Mouse (Mus musculus) lung, postnatal 36 days (tissue): ENCODE measurements around the gene Loxl1.
"Not testable (repeated sequence)": the region's sequence is repeated elsewhere in the genome, so short reads cannot be mapped to it uniquely, and the experiment has no call there.

Experiments used
- DNase-seq: peaks from one replicate; pipeline ENCODE4 v3.0.0; 2022; ENCODE audit warnings: mixed read lengths

The Loxl1 gene

DNA sequence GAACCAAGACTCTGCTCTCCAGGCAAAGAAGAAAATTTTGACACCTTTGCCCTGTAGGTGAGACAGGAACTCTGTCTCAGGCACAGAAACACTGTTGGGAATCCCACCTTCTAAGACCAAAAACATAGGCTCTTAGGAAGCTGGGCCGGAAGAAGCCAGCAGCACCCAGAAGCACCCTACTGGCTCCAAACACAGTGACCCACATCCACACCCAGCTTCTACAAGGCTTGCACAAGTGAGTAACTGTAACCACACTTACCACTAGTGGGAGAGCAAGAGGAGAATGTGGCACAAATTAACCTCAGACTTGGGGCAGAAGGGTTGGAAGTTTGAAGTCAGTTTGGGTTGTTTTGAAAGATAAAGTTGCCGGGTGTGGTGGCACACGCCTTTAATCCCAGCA is 37.2 kb downstream of the Loxl1 start:
- DNase-seq = no peak

DNA sequence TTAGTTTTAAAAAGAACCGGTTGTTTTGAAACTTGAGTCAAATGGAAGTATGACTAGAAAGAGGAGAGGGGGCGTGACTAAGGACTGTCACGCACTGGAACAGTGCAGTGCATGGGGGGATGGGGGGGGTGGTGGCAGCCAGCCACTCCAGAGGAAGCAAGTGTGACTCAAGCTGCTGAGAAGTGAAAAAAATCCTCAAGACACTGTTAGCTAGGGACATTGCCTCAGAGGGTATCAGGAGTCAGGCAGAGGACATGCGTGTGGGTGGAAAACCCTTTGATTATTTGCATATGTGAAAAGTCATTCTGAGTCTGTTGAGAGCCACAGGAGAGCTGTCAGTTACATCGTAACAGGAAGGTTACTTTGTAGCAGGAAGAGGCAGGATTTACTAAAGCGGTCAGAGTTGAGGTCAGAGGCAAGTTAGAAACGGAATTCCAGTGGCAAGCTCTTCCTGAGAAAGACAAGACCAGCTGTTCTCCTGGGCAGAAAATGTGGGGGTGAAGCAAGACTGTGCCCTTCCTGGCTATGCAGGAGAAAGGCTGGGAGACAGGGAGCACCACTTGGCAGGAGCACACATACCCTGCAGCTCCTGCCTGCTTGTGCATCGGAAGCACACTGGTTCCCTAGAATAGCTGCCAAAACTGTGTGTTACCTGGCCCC is 37.7 kb downstream of the Loxl1 start:
- DNase-seq = peak; percentile 77

DNA sequence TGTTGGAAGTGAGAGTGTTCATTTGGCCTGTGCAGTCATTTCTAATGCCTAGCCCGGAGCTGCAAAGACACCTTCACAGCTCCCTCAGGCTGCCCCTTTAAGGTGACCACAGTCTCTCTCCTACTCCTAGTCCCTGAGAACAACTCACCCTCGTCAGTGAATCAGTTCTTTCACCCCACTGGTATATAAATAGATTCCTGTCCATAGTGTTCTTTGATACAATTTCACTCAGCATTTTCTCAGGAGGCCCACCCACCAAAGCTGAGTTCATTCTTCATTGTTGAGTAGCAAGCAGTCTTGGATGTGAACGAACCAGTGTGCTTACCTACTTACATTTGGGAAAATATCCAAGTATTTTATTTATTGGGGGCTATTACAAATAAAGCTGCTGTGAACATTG is 38.4 kb downstream of the Loxl1 start:
- DNase-seq = no peak

DNA sequence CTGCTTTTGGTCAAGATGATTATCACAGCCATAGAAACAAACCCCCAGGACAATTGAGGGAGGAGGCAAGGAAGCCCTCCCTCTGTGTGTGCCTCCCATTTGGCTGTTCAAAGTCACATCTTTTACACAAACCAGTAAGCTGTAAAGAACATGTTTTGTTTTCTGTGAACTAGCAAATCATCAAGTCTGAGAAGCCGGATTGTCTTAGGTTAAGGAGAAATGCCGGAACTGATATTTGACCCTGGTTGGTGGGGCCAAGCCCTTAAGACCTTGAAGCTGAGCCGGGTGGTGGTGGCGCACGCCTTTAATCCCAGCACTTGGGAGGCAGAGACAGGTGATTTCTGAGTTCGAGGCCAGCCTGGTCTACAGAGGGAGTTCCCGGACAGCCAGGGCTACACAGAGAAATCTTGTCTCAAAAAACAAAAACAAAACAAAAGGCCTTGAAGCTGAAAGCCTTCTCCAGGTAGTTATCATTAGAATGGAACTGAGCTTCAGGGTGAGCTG is 38.8 kb downstream of the Loxl1 start:
- DNase-seq = peak; percentile 31

DNA sequence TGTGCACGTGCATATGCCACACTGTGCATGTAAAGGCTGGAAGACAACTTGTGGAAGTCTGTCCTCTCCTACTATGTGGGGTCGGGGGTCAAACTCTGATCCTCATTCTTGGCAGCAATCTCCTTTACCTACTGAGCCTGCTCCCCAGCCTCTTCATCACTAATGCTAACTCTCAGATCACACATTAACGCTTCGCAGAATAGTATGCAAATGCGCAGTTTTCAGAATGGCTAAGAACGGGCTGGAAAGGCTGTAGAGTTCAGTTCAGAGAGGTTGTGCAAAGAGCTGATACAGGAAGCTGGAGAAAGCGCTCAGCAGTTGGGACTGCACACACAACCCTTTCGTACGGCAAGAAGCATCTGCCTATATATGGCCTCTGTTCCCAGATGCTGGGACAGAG is 40.1 kb downstream of the Loxl1 start:
- no peak for DNase-seq

DNA sequence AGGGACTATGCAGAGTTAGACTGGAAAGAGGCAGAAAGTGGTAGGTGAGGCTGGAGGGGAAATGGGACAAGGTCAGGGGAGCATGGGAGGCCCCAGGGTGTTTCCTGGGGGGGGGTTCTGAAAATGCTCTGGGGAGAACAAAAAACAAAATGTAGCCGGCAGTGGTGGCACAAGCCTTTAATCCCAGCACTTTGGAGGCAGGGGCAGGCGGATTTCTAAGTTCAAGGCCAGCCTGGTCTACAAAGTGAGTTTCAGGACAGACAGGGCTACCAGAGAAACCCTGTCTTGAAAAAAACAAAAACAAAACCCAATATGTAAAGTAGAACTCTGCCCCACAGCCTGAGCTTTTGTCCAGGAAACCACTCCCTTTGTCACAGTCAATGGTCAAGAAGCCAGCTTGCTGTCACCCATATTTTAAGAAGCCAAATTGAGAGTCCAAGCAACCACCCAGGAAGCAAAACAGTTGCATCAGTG is 40.9 kb downstream of the Loxl1 start:
- peak; percentile 60 for DNase-seq

DNA sequence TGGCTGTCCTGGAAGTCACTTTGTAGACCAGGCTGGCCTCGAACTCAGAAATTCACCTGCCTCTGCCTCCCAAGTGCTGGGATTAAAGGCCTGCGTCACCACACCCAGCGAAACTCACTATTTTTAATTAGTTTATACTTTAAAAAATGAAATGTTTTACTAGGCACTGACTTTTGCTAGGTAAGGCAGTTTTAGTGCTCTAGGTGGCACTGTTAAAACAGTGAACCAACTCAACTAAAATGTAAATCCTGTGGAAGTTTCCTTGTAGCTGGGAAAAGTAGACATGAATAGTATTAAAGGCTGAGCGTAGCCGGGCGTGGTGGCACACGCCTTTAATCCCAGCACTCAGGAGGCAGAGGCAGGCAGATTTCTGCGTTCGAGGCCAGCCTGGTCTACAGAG is 41.4 kb downstream of the Loxl1 start:
- not testable (repeated sequence) for DNase-seq

DNA sequence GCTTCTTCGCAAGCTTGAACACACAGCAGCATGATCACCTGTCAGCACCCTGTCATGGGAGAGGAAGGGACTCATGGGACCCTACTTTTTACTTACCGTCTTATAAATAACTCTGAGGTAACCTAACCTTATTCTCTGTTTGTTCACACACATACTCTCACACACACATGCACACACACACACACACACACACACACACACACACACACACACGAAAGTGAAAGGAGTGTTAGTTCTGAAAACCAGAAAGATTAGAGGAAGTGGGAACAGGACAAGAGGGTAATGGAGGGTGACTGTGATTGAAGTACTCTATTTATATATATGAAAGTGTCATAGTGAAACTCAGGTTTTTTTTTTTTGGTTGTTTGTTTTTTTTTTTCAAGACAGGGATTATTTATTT is 41.9 kb downstream of the Loxl1 start:
- peak; percentile 69 for DNase-seq

DNA sequence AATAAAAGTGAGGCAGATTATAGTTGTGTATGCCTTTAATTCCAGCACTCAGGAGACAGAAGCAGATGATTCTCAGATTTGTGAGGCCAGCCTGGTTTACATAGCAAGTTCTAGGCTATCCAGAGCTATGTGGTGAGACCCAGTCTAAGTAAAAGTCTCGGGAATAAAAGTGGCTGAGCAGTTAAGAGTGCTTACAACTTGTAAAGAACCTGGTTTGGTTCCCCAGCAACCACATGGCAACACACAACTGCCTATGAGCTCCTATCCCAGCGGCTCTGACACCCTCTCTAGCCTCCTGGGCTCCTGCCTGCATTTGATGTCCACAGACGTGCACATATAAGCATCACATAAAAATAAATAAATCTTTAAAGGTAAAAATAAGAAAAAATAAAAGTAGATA is 42.9 kb downstream of the Loxl1 start:
- DNase-seq = no peak

DNA sequence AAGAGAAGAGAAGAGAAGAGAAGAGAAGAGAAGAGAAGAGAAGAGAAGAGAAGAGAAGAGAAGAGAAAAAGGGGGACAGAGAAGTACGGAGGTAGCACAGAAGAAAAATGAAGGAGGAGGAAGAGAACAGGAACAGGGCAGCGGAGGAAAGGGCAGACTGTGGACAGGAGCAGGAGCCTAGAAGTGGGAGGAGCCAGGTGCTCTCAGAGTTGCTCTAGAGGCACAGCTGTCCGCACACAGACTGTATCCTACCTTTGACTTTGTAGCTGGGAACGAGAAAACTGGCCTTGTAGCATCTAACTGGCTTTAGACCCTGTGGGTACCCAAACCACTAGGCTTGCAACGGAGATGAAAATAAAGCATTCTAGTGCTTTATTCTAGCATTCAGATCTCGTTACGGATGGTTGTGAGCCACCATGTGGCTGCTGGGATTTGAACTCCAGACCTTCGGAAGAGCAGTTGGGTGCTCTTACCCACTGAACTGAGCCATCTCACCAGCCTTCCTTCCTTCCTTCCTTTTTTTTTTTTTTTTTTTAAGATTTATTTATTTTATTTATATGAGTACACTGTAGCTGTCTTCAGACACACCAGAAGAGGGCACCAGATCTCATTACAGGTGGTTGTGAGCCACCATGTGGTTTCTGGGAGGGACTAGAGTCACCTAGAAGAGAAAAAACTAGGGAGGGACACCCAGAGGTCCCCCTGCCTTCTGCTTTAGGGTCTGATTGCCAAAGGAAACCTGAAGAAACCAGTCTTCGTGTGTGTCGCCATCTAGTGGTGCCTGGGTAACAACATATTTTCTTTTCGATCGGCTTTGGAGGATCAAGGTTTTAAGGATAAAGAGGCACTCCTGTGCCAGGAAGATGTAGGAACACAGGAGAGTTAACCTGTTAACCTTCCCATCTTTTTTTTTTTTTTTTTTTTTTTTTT is 44.3 kb downstream of the Loxl1 start:
- peak; percentile 85 for DNase-seq

DNA sequence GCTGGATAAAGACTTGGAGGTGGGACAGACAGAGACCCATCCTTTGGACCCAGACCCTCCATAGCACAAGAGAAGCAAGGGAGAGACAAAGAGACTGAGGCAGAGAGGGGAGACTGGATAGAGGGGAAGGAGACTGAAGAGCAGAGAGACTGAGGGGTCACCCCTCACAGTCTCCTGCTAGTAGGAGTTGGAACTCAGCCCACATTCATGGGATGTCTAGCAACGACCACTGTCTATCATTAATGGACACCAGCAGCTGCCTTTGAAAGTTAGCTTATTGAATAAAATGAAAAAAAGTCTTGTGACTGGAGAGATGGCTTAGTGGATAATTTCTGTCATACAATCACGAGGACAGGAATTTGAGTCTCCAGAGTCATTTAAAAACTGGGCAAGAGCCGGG is 45.9 kb downstream of the Loxl1 start:
- DNase-seq = no peak

DNA sequence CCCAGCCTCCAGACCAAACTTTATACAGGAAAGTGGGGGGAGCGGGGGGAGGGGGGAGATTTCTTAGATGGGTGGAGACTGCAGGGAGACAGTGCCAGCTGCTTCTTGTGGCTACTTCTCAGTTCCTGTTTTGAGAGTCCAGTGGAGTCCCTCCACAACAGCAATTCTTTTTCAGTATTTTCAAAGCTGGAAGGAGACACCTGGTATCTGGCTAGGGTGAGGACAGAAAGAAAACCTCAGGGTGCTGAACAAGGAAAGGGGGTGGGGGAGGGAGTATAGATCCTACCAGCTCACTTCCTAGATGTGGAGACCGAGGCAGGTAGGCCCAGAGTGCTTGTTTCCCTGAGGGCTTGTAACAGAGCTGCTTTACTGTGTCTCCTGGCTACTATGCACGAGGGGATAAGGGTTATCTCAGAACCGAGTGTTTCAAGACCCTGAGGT is 46.4 kb downstream of the Loxl1 start:
- DNase-seq = peak; percentile 61

DNA sequence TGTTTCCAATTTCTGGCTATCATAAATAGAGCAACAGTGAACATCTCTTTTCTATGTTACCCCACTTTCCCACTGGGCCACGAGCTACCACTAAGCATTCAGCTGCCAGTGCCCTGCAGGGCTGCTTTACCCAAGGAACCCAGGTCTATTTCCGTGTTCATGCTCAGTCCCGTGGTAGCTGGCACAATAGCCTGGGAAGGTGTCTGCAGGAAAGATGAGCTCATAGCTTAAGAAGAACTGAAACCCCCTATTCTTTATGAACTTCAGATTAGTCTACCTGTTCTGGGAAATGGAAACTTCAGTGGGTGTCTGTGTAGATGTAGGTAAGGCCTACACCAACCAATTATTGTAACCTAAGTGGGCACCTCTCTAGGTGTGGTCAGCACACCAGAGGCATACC is 47.6 kb downstream of the Loxl1 start:
- DNase-seq = no peak

DNA sequence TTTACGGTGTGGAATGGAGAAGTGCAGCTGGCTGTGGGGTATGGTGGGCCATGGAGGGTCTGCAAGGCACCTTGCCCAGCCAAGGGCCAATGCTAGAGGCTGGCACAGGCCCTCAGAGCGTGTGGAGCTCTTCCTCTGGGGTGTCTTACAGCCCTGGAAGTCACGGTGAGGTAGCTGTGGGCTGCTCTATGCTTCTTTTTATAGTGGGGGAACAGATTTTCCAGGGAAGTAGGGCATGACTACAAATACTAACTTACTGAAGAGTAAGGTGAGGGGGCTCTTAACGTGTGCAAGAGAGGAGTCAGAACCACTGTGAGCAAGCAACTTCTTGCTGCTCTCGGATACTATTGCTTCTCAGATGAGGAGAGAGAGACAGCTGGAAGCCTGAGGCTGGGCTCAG is 50.5 kb downstream of the Loxl1 start:
- DNase-seq = no peak

DNA sequence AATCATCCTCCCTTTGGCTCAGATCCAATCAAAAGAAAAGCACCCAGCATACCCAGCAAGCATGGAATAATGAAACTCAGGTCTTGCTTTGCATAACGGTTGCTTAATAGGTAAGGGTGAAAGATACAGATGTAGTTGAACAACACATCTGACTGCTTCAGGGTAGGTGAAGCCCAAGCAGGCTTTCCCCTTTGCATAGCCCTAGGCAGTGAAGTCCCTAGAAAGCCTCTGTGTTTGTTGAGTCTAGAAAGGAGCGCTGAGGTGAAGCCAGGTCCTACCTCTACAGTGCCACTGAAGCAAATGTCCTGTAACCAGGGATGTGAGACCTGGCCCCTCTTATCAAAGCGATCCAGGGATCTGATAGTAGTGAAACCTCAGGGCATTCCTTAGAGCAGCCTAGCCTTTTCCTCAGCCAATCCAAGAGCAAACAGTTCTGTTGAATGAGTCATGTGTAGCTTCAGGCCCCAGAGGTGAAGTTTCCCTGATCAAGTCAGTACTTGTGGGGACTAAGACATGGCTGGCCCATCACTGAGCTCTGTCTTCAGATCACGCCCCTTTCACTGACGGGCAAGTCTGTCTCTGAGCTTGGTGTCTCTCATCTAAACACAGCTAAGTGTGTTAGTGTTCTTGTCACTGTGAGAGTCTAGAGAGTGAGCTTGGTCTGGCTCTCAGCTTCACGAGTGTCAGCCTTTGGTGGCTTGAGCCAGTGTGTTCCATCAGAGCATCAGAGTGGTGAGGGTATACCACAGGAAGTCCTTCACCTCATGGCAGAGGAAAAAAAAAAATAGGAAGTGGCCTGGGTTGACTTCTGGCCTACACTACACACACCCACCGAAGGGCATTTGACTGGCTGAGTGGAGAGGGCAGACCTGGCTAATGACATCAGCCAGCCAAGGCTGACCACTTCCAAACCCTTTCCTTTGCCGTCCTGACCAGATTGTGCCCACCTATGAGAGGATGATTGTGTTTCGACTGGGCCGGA is 57.0 kb downstream of the Loxl1 start:
- peak; percentile 30 for DNase-seq

DNA sequence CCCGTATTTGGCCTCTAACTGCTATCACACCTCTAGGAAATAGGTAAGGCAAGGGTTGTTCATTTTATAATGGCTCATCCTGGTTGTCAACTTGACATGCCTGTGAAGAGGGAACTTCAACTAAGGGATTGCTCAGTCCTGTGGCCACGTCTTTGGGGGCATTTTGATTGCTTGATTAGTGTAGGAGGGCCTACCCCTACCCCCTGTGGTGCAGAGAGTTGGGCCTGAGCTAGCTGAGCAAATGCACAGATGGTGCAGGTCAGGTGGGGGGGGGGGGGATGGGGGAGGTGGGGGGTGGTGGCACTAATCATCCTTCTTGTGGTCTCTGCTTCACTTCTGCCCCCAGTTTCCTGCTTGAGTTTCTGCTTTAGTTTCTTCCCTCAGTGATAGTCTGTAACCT is 57.9 kb downstream of the Loxl1 start:
- DNase-seq = no peak

DNA sequence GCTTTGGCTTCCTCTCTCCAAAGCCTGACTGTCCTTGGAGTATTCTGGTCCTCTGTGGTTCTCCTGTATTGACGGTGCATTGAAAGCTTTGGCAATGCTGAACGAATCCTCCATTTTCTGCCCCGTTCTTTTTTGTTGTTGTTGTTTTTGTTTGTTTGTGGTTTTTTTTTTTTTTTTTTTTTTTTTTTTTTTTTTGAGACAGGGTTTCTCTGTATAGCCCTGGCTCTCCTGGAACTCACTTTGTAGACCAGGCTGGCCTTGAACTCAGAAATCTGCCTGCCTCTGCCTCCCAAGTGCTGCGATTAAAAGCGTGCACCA is 59.2 kb downstream of the Loxl1 start:
- DNase-seq = not testable (repeated sequence)

DNA sequence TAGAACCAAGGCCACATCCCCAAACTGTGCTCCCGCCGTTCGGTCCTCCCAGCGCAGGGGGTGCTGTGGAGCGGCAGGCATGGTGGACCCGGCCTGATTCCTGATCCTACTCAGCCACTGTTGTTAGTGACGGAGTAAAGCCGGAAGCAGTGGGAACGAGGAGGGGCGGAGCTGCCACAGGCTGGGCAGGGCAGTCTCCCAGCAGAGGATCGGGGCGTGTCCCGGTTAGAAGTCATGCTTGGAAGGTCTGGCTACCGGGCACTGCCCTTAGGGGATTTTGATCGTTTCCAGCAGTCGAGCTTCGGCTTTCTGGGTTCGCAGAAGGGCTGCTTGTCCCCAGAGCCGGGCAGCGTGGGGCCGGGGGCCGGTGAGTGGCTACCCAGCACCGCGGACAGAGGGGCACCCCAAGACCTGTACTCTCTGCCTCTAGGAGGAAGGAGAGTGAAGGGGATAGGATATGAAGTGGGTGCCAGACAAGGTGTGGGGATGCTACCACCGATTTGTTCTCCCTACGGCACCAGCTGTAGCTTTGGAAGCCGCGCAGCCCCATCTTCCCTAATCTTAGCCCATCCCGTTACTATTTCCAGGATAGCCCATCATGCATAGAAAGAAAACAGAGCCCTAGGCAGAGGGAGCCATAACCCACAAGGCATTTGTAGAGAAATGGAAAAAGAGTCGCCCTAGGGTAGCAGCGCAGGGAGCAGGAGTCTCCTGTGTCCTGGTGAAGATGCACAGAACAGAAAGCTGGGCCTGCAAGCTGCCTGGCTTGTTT is 59.8 kb downstream of the Loxl1 start, which contains the start of gene Stoml1:
Gene Stoml1, plus strand, starts transcription at position 132 of the 772 bp plus-strand sequence.
- DNase-seq = peak; percentile 98

DNA sequence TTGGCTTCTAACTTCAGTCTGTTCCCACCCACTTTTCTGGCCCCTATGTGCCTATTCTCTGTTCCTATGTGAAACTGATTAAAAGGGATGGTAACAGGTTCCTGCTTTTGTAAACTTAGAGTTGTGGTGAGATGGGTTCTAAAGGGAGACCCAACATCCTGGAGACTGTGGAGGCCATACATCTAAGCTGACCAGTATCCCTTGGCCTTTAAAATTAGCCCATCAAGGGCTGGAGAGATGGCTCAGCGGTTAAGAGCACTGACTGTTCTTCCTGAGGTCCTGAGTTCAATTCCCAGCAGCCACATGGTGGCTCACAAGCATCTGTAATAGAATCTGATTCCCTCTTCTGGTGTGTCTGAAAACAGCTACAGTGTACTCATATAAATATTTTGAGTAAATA is 62.3 kb downstream of the Loxl1 start:
- not testable (repeated sequence) for DNase-seq

DNA sequence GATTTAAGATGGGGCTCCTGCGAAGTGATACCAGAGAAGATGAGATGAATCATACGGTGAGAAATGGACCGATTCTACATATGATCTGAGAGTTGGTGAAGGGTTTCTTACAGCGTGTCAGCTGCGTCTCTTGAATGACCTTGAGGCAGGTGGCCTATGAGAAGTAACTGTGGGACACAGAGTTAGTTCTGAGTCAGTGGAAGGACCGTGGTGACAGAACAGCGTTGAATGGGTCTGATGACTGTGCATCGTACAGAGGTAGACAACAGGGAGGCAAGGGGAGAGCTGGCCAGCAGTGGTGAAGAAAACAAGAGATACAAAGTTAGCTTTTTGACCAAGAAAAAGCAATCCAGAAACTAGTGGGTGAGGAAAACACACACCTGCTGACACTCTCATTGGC is 62.7 kb downstream of the Loxl1 start:
- no peak for DNase-seq

DNA sequence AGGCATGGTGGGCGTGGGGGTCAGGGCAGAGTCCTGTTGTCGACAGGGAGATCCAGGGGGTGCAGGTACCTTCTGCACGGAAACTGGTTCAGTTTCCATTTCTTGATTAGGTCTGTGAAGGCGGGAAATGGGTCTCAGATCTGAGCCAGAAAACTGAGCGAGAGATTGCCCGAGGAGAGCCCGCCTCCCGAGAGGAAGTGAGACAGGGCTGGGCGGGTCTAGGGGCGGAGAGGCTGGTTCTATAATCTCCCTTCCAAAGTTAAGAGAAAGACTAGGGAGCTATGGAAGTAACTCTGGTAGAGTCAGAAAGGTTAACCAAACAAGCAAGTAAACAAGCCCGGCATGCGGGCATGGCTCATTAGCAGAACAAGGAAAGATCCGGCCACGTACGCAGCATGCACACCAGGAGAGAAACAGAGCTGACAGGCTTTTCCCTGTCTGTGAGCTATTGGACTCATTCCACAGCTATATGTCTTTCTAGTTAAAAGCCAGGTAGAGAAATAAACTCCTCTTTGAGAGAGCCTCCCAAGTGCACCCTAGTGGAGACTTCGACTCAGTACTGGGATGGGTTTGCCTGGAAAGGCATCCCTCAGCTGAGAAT is 63.3 kb downstream of the Loxl1 start, which contains the start of gene Pml:
Gene Pml, minus strand, starts transcription at position 195 of the 601 bp plus-strand sequence.
- peak; percentile 90 for DNase-seq
